Mouse (Mus musculus) ES-Bruce4 (cell line): ENCODE data around the gene Ctnnb1.

ENCODE experiments used
- CTCF ChIP-seq: IDR thresholded peaks from one replicate; pipeline ENCODE4 v1.8.1; 2011; ENCODE audit warnings: low read depth, low read length
- EP300 ChIP-seq: IDR thresholded peaks from 2 replicates; pipeline ENCODE4 v1.6.1; 2011; ENCODE audit warnings: low read depth, low read length; ENCODE audit not compliant: insufficient read depth

GRCm38 (mm10) chr9:120946131-120946530, 17.1 kb downstream of the Ctnnb1 start:
- TF ChIP-seq EP300 = no peak
- TF ChIP-seq CTCF = no peak
